Mouse (Mus musculus) mouse embryonic stem cell (cell line): ENCODE data around the gene Ppm1b.

Experiments used
- in situ Hi-C, 2 experiments: fragments of 300-500 bp; cut with MboI; formaldehyde crosslinking; loops; 1 replicate in 1 of 2; 3 replicates in 1 of 2; pipeline ENCODE4 v1.14.3; 2019 to 2020; ENCODE audit warnings: low sequenced_read_pairs in 2 of 2, low pct_unique_long_range_greater_than_20kb in 1 of 2, mixed read lengths in 1 of 2; ENCODE audit not compliant: unreplicated experiment in 1 of 2

Gene Ppm1b

GRCm38 (mm10) chr17:84954881-84955280 is 1.7 kb upstream of the Ppm1b start:
- in situ Hi-C loops: no loop called here

GRCm38 (mm10) chr17:84956931-84957486 is 468 bp downstream of the Ppm1b start:
- in situ Hi-C loops: no loop called here

GRCm38 (mm10) chr17:84957487-84958259 is 1.1 kb downstream of the Ppm1b start:
- in situ Hi-C loops: no loop called here

GRCm38 (mm10) chr17:84958411-84958911 is 1.9 kb downstream of the Ppm1b start:
- in situ Hi-C loops: no loop called here

GRCm38 (mm10) chr17:84958986-84959664 is 2.6 kb downstream of the Ppm1b start:
- in situ Hi-C loops: no loop called here

- in situ Hi-C loops: no loop called here
Observed at GRCm38 (mm10) chr17:84959665-84960020, 3.1 kb downstream of the Ppm1b start.

- in situ Hi-C loops: no loop called here
Observed at GRCm38 (mm10) chr17:84960136-84960535, 3.6 kb downstream of the Ppm1b start.

GRCm38 (mm10) chr17:84962046-84962445 is 5.5 kb downstream of the Ppm1b start:
- in situ Hi-C loops: no loop called here

- in situ Hi-C loops: no loop called here
Observed at GRCm38 (mm10) chr17:84963651-84964050, 7.1 kb downstream of the Ppm1b start.

GRCm38 (mm10) chr17:84966231-84966630 is 9.7 kb downstream of the Ppm1b start:
- in situ Hi-C loops: no loop called here

- in situ Hi-C loops: no loop called here
Observed at GRCm38 (mm10) chr17:84967045-84967444, 10.5 kb downstream of the Ppm1b start.

- in situ Hi-C loops: no loop called here
Observed at GRCm38 (mm10) chr17:84969916-84970315, 13.4 kb downstream of the Ppm1b start.

GRCm38 (mm10) chr17:84981721-84982120 is 25.2 kb downstream of the Ppm1b start:
- in situ Hi-C loops: no loop called here

- in situ Hi-C loops: no loop called here
Observed at GRCm38 (mm10) chr17:84982735-84983134, 26.2 kb downstream of the Ppm1b start.

- in situ Hi-C loops: no loop called here
Observed at GRCm38 (mm10) chr17:84986368-84986767, 29.8 kb downstream of the Ppm1b start.

- in situ Hi-C loops: no loop called here
Observed at GRCm38 (mm10) chr17:84987834-84988410, 31.4 kb downstream of the Ppm1b start.

- in situ Hi-C loops: no loop called here
Observed at GRCm38 (mm10) chr17:84988514-84988913, 32.0 kb downstream of the Ppm1b start.

- in situ Hi-C loops: no loop called here
Observed at GRCm38 (mm10) chr17:84995844-84996243, 39.3 kb downstream of the Ppm1b start.

- in situ Hi-C loops: no loop called here
Observed at GRCm38 (mm10) chr17:84997639-84998038, 41.1 kb downstream of the Ppm1b start.
